Mouse (Mus musculus): Measurements from ENCODE around the gene Fndc10. TPM values are rescaled to one million over a fixed set of nuclear protein-coding genes. Genes with fewer than 3 reads are reported as not detected.

The Fndc10 gene
- polyA plus RNA-seq, 1 experiment from 2014 or later: 3.3 TPM

DNA sequence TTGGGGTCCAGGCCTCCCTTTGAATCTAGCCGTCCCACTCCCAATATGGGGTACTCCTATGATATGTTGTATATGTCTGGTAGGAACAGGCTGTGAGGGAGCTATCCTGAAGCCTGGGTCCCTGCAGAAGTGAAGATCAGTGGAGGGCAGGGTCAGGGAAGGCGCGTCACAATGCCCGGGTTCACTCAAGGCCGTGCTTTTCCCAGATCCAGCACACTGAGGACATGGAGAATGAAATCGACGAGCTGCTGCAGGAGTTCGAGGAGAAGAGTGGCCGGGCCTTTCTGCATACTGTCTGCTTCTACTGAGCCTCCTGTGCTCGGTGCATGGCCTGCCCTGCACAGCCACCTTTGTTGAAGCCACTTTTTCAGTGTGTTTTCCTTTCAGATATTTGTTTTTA lies 39.1 kb downstream of the Fndc10 start:
- no peak overlapping the region for H3K4me2 ChIP-seq (replicated peaks; ENCODE audit: low read depth, low read length)
- 86% methylated on average over 10 of the region's 10 CpGs for WGBS
- H3K9me3 ChIP-seq (ENCODE audit: low read length): no peaks in the 10 kb centered on the region
- H3K4me3 ChIP-seq (ENCODE audit: low read depth, low read length): no peak overlapping the region
- no peak for DNase-seq (ENCODE audit: low spot score)
- H3K4me1 ChIP-seq (ENCODE audit: insufficient read depth, low read depth, low read length): peaks cover 6% of the 10 kb centered on the region; the same call in 1 of the 2 replicates
- no peak for ATAC-seq
- no peak overlapping the region for H3K9ac ChIP-seq (replicated peaks; ENCODE audit: low read depth)
- no peak for TF ChIP-seq EP300 (IDR thresholded peaks at IDR 0.05)
- no peak for TF ChIP-seq CTCF (IDR thresholded peaks at IDR 0.05)
- peaks cover 4% of the 10 kb centered on the region; the same call in 1 of the 2 replicates for H3K36me3 ChIP-seq (ENCODE audit: insufficient read depth, low read length)
- no peak overlapping the region for H3K27ac ChIP-seq (ENCODE audit: low read length)
- H3K27me3 ChIP-seq (replicated peaks; ENCODE audit: insufficient read depth, low read length): no peaks in the 10 kb centered on the region

GRCm38 (mm10) chr4:155734350-155734941 lies 40.3 kb downstream of the Fndc10 start, which contains the start of gene Tmem240:
Gene Tmem240, plus strand, starts transcription at chr4:155734800.
- no peaks in the 10 kb centered on the region for H3K27me3 ChIP-seq (replicated peaks; ENCODE audit: insufficient read depth, low read length)
- H3K9ac ChIP-seq (replicated peaks; ENCODE audit: low read depth): peak within 1 kb of the TSS; percentile 54
- WGBS: under 1% methylated on average over 23 of the region's 35 CpGs
- H3K36me3 ChIP-seq (ENCODE audit: insufficient read depth, low read length): peaks cover 4% of the 10 kb centered on the region; the same call in 1 of the 2 replicates
- peaks cover 6% of the 10 kb centered on the region; the same call in 1 of the 2 replicates for H3K4me1 ChIP-seq (ENCODE audit: insufficient read depth, low read depth, low read length)
- H3K4me2 ChIP-seq (replicated peaks; ENCODE audit: low read depth, low read length): peak within 1 kb of the TSS; percentile 88
- ATAC-seq (peak; percentile 93), DNase-seq (ENCODE audit: low spot score) (peak; percentile 96)
- TF ChIP-seq EP300 (IDR thresholded peaks at IDR 0.05): no peak
- TF ChIP-seq CTCF (IDR thresholded peaks at IDR 0.05): no peak; the same call in 1 of the 2 replicates
- no peaks in the 10 kb centered on the region for H3K9me3 ChIP-seq (ENCODE audit: low read length)
- H3K27ac ChIP-seq (ENCODE audit: low read length): peak within 1 kb of the TSS; percentile 87
- peak within 1 kb of the TSS; percentile 81 for H3K4me3 ChIP-seq (ENCODE audit: low read depth, low read length)

DNA sequence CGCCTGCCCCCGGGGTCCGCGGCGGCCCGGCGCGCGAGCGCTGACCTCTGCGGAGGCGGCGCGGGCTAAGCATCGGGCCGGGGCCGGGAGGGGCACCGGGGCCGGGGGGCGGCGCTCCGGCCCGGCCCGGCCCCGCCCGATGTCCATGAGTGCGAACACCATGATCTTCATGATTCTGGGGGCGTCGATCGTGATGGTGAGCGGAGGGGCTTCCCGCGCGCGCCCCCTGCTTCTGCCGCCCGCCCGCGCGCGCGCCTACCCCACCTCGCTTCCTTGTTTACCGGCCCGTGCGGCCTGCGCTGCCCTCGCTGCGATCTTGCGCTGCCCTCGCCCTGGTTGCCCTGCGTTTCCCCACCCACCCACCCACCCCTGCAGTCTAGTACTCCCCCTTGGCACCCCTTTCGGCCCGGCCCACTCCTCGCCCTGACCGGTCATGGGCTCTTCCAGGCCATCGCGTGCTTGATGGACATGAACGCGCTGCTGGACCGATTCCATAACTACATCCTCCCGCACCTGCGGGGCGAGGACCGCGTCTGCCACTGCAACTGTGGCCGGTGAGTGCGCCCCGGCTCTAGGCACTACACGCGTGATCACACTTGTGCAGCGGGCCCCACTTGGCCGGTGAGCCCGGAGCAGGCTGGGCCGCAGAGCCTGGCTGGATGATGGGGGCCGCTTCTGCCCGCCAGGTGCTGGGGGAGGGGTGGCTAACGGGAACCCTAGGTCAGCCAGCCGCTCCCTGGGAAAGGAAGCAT lies 41.0 kb downstream of the Fndc10 start:
- H3K36me3 ChIP-seq (ENCODE audit: insufficient read depth, low read length): peaks cover 4% of the 10 kb centered on the region; the same call in 1 of the 2 replicates
- H3K4me3 ChIP-seq (ENCODE audit: low read depth, low read length): peak overlapping the region; percentile 81
- DNase-seq (ENCODE audit: low spot score): peak; percentile 54
- ATAC-seq: peak; percentile 82
- H3K9me3 ChIP-seq (ENCODE audit: low read length): no peaks in the 10 kb centered on the region
- TF ChIP-seq EP300 (IDR thresholded peaks at IDR 0.05) (no peak), CTCF (IDR thresholded peaks at IDR 0.05) (no peak; the same call in 1 of the 2 replicates)
- H3K4me2 ChIP-seq (replicated peaks; ENCODE audit: low read depth, low read length): peak overlapping the region; percentile 88
- peak overlapping the region; percentile 54 for H3K9ac ChIP-seq (replicated peaks; ENCODE audit: low read depth)
- 2% methylated on average over 37 of the region's 79 CpGs for WGBS
- H3K27ac ChIP-seq (ENCODE audit: low read length): peak overlapping the region; percentile 87
- H3K27me3 ChIP-seq (replicated peaks; ENCODE audit: insufficient read depth, low read length): no peaks in the 10 kb centered on the region
- H3K4me1 ChIP-seq (ENCODE audit: insufficient read depth, low read depth, low read length): peaks cover 6% of the 10 kb centered on the region; the same call in 1 of the 2 replicates

GRCm38 (mm10) chr4:155735788-155736187 lies 41.6 kb downstream of the Fndc10 start:
- Histone ChIP-seq H3K27ac (ENCODE audit: low read length) (no peak overlapping the region), H3K4me1 (ENCODE audit: insufficient read depth, low read depth, low read length) (peaks cover 6% of the 10 kb centered on the region; the same call in 1 of the 2 replicates), H3K27me3 (replicated peaks; ENCODE audit: insufficient read depth, low read length) (no peaks in the 10 kb centered on the region), H3K4me3 (ENCODE audit: low read depth, low read length) (peak overlapping the region; percentile 81), H3K9me3 (ENCODE audit: low read length) (no peaks in the 10 kb centered on the region), H3K4me2 (replicated peaks; ENCODE audit: low read depth, low read length) (peak overlapping the region; percentile 88), H3K9ac (replicated peaks; ENCODE audit: low read depth) (peak overlapping the region; percentile 54), H3K36me3 (ENCODE audit: insufficient read depth, low read length) (peaks cover 4% of the 10 kb centered on the region; the same call in 1 of the 2 replicates)
- TF ChIP-seq CTCF (IDR thresholded peaks at IDR 0.05) (no peak), EP300 (IDR thresholded peaks at IDR 0.05) (no peak)
- ATAC-seq (no peak), DNase-seq (ENCODE audit: low spot score) (no peak)
- 77% methylated on average over 5 of the region's 5 CpGs for WGBS

- H3K4me2 ChIP-seq (replicated peaks; ENCODE audit: low read depth, low read length): no peak overlapping the region
- H3K4me3 ChIP-seq (ENCODE audit: low read depth, low read length): no peak overlapping the region
- H3K27ac ChIP-seq (ENCODE audit: low read length): no peak overlapping the region
- TF ChIP-seq CTCF (IDR thresholded peaks at IDR 0.05): no peak
- TF ChIP-seq EP300 (IDR thresholded peaks at IDR 0.05): no peak
- H3K9me3 ChIP-seq (ENCODE audit: low read length): no peaks in the 10 kb centered on the region
- ATAC-seq (no peak), DNase-seq (ENCODE audit: low spot score) (no peak)
- H3K4me1 ChIP-seq (ENCODE audit: insufficient read depth, low read depth, low read length): peaks cover 6% of the 10 kb centered on the region; the same call in 1 of the 2 replicates
- H3K36me3 ChIP-seq (ENCODE audit: insufficient read depth, low read length): peaks cover 4% of the 10 kb centered on the region; the same call in 1 of the 2 replicates
- WGBS: 90% methylated on average over 5 of the region's 5 CpGs
- no peak overlapping the region for H3K9ac ChIP-seq (replicated peaks; ENCODE audit: low read depth)
- no peaks in the 10 kb centered on the region for H3K27me3 ChIP-seq (replicated peaks; ENCODE audit: insufficient read depth, low read length)
These were observed 42.3 kb downstream of the Fndc10 start for GRCm38 (mm10) chr4:155736421-155736820.

- Histone ChIP-seq H3K4me2 (replicated peaks; ENCODE audit: low read depth, low read length) (no peak overlapping the region), H3K4me3 (ENCODE audit: low read depth, low read length) (no peak overlapping the region), H3K4me1 (ENCODE audit: insufficient read depth, low read depth, low read length) (peaks cover 6% of the 10 kb centered on the region; the same call in 1 of the 2 replicates), H3K9me3 (ENCODE audit: low read length) (no peaks in the 10 kb centered on the region), H3K36me3 (ENCODE audit: insufficient read depth, low read length) (no peaks in the 10 kb centered on the region; the same call in 1 of the 2 replicates), H3K9ac (replicated peaks; ENCODE audit: low read depth) (no peak overlapping the region), H3K27ac (ENCODE audit: low read length) (no peak overlapping the region), H3K27me3 (replicated peaks; ENCODE audit: insufficient read depth, low read length) (no peaks in the 10 kb centered on the region)
- 48% methylated on average over 8 of the region's 8 CpGs for WGBS
- TF ChIP-seq EP300 (IDR thresholded peaks at IDR 0.05) (no peak), CTCF (IDR thresholded peaks at IDR 0.05) (no peak)
- DNase-seq (ENCODE audit: low spot score) (no peak), ATAC-seq (no peak)
These were observed 44.1 kb downstream of the Fndc10 start for GRCm38 (mm10) chr4:155738262-155738661.
